Mouse (Mus musculus): ENCODE results near the gene S100a2. TPM values are rescaled to one million over a fixed set of nuclear protein-coding genes. Genes with fewer than 3 reads are reported as not detected.

The S100a2 gene
- total and polyA plus RNA-seq, 3 experiments, result not detected

DNA sequence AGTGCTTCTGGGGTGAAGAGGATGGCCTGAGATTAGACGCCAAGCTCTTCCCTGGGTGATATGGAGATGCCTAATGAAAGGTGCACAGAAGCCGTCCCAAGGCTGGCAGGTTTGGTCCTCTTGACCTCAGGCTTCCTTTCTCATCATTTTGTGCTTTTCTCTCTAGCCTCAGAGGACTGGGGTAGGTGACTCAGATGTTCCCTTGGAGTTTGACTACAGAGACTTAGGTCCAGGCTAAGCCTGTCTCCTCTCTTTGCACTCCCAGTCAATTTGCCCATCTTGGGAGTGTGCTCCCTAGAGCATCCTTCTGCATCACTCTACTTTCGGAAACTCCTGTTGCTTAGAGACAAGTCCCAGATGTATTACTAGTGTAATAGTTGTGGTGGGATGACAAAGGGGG, 17.3 kb downstream of the S100a2 start:
- DNase-seq (ENCODE audit: low read depth, low spot score), result no peak
- Histone ChIP-seq H3K79me2 (ENCODE audit: control insufficient read depth, insufficient read depth, low read length, poor library complexity) (no peaks in the 10 kb centered on the region), H3K36me3 (ENCODE audit: control insufficient read depth in 1 of 2, insufficient read depth in 2 of 2, low read length in 2 of 2) (peaks cover 0 to 22% of the 10 kb centered on the region in 2 experiments; a peak in 2 of 4 replicates), H3K4me1 (ENCODE audit: control insufficient read depth in 1 of 2, insufficient read depth in 2 of 2, low read length in 2 of 2) (peaks cover 8 to 34% of the 10 kb centered on the region in 2 experiments), H3K27ac (ENCODE audit: control insufficient read depth, low read depth, low read length) (no peak overlapping the region), H3K27me3 (ENCODE audit: control insufficient read depth in 1 of 2, insufficient read depth in 2 of 2, low read length in 2 of 2) (no peaks in the 10 kb centered on the region), H3K9ac (ENCODE audit: control insufficient read depth, low read depth, low read length, poor library complexity, severe bottlenecking) (no peak overlapping the region), H3K4me3 (ENCODE audit: control insufficient read depth in 1 of 2, insufficient read depth in 1 of 2, low read depth in 2 of 2, low read length in 2 of 2) (no peak overlapping the region), H3K9me3 (replicated peaks; ENCODE audit: insufficient read depth, low read length) (no peaks in the 10 kb centered on the region)
- TF ChIP-seq ELF1 (IDR thresholded peaks at IDR 0.05; ENCODE audit: low read depth, low read length) (no peak), GATA1 (IDR thresholded peaks at IDR 0.05; ENCODE audit: low read depth, low read length) (no peak), RCOR1 (IDR thresholded peaks at IDR 0.05; ENCODE audit: low read depth, low read length) (no peak), SMC3 (IDR thresholded peaks at IDR 0.05; ENCODE audit: low read depth, low read length) (no peak), MAFK (IDR thresholded peaks at IDR 0.05; ENCODE audit: borderline replicate concordance, low read depth, low read length) (no peak), ZKSCAN1 (IDR thresholded peaks at IDR 0.05; ENCODE audit: low read depth, low read length) (no peak), CHD1 (IDR thresholded peaks at IDR 0.05; ENCODE audit: low read depth, low read length) (no peak), UBTF (IDR thresholded peaks at IDR 0.05; ENCODE audit: borderline replicate concordance, insufficient read depth, low read depth, low read length) (no peak), MAX (IDR thresholded peaks at IDR 0.05; ENCODE audit: low read length) (no peak), ZC3H11A (IDR thresholded peaks at IDR 0.05; ENCODE audit: low read depth, low read length) (no peak), MXI1 (IDR thresholded peaks at IDR 0.05; ENCODE audit: low read depth, low read length) (no peak), ETS1 (IDR thresholded peaks at IDR 0.05; ENCODE audit: low read depth, low read length) (no peak), USF2 (IDR thresholded peaks at IDR 0.05; ENCODE audit: borderline replicate concordance in 1 of 2, insufficient read depth in 1 of 2, low read depth in 1 of 2, low read length in 2 of 2) (no peak), POLR2A (IDR thresholded peaks at IDR 0.05; ENCODE audit: control insufficient read depth in 1 of 2, insufficient read depth in 1 of 2, low read depth in 1 of 2, low read length in 2 of 2, poor library complexity in 1 of 2) (no peak), POLR2AphosphoS5 (IDR thresholded peaks at IDR 0.05; ENCODE audit: borderline replicate concordance, low read depth, low read length) (no peak), CTCF (IDR thresholded peaks at IDR 0.05 in 2 of 3, conservative IDR thresholded peaks at IDR 0.05 in 1 of 3; ENCODE audit: control insufficient read depth in 1 of 3, insufficient read depth in 1 of 3, low read depth in 2 of 3, low read length in 3 of 3, poor library complexity in 1 of 3, severe bottlenecking in 1 of 3) (no peak), MAZ (IDR thresholded peaks at IDR 0.05; ENCODE audit: low read depth, low read length) (no peak)

DNA sequence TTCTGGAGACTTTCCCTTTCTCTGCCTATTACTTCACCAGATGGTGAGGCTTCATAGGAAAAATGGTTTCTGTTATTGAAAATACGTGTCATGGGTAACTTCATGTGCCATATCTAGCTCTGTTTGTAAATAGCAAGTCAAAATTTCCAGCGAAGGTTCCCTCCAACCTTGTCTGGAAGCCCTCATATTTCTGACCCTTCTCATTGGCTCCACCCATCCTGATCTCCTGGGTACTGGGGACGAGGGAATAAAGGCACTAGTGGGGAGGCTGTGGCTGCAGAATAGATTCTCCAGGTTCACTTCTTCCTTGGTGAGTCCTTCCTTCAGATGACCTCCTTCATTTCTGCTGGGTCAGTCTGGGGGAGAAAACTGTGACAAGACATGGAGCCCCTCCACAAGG, 18.2 kb downstream of the S100a2 start, which contains the start of gene S100a5:
Gene S100a5 (plus strand): TSS at position 301 of the 400 bp plus-strand sequence.
- Histone ChIP-seq H3K9me3 (replicated peaks; ENCODE audit: insufficient read depth, low read length) (no peaks in the 10 kb centered on the region), H3K27ac (ENCODE audit: control insufficient read depth, low read depth, low read length) (no peak within 1 kb of the TSS), H3K4me3 (ENCODE audit: control insufficient read depth in 1 of 2, insufficient read depth in 1 of 2, low read depth in 2 of 2, low read length in 2 of 2) (no peak within 1 kb of the TSS), H3K36me3 (ENCODE audit: control insufficient read depth in 1 of 2, insufficient read depth in 2 of 2, low read length in 2 of 2) (peaks cover 0 to 26% of the 10 kb centered on the region in 2 experiments; a peak in 2 of 4 replicates), H3K9ac (ENCODE audit: control insufficient read depth, low read depth, low read length, poor library complexity, severe bottlenecking) (no peak within 1 kb of the TSS), H3K4me1 (ENCODE audit: control insufficient read depth in 1 of 2, insufficient read depth in 2 of 2, low read length in 2 of 2) (peaks cover 8 to 37% of the 10 kb centered on the region in 2 experiments), H3K79me2 (ENCODE audit: control insufficient read depth, insufficient read depth, low read length, poor library complexity) (no peaks in the 10 kb centered on the region), H3K27me3 (ENCODE audit: control insufficient read depth in 1 of 2, insufficient read depth in 2 of 2, low read length in 2 of 2) (no peaks in the 10 kb centered on the region)
- no peak for DNase-seq (ENCODE audit: low read depth, low spot score)
- TF ChIP-seq CTCF (IDR thresholded peaks at IDR 0.05 in 2 of 3, conservative IDR thresholded peaks at IDR 0.05 in 1 of 3; ENCODE audit: control insufficient read depth in 1 of 3, insufficient read depth in 1 of 3, low read depth in 2 of 3, low read length in 3 of 3, poor library complexity in 1 of 3, severe bottlenecking in 1 of 3) (no peak), MXI1 (IDR thresholded peaks at IDR 0.05; ENCODE audit: low read depth, low read length) (no peak), KAT2A (conservative IDR thresholded peaks at IDR 0.05; ENCODE audit: low read depth, low read length) (no peak)
